Mouse (Mus musculus) kidney, postnatal 10 days (tissue): ENCODE measurements at regions not wholly inside any gene's neighbourhood (a gene's known extent, or its start where the extent isn't known, plus 50 kb on each side); places are given as distances from the start of the nearest gene placed in this dataset.
"Not testable (repeated sequence)": the region's sequence is repeated elsewhere in the genome, so short reads cannot be mapped to it uniquely, and the experiment has no call there.

Source experiments
- DNase-seq: peaks from one replicate; pipeline ENCODE4 v3.0.0; 2021; ENCODE audit warnings: mixed read lengths

GRCm38 (mm10) chr12:16370061-16370460 is 240.7 kb downstream of the Lpin1 start:
- DNase-seq, result no peak

- no peak for DNase-seq
These were observed 248.4 kb downstream of the Lpin1 start for GRCm38 (mm10) chr12:16362341-16362740.

- no peak for DNase-seq
These were observed 251.9 kb downstream of the Lpin1 start for GRCm38 (mm10) chr12:16358831-16359230.

- DNase-seq, result no peak
These were observed 256.1 kb downstream of the Lpin1 start for GRCm38 (mm10) chr12:16354711-16355110.

GRCm38 (mm10) chr12:16351751-16352150 is 259.0 kb downstream of the Lpin1 start:
- no peak for DNase-seq

- no peak for DNase-seq
These were observed 261.5 kb downstream of the Lpin1 start for GRCm38 (mm10) chr12:16349310-16349709.

GRCm38 (mm10) chr12:16344021-16344420 is 266.7 kb downstream of the Lpin1 start:
- no peak for DNase-seq

GRCm38 (mm10) chr12:16342030-16342429 is 268.7 kb downstream of the Lpin1 start:
- DNase-seq, result not testable (repeated sequence)

- DNase-seq, result no peak
These were observed 279.3 kb downstream of the Lpin1 start for GRCm38 (mm10) chr12:16331456-16331855.

- DNase-seq, result no peak
These were observed 281.6 kb downstream of the Lpin1 start for GRCm38 (mm10) chr12:16329129-16329528.

GRCm38 (mm10) chr12:16320536-16321402 is 290.0 kb downstream of the Lpin1 start:
- DNase-seq, result no peak

- DNase-seq, result no peak
These were observed 302.7 kb downstream of the Lpin1 start for GRCm38 (mm10) chr12:16308101-16308500.

GRCm38 (mm10) chr12:16304701-16305377 is 305.9 kb downstream of the Lpin1 start:
- no peak for DNase-seq

GRCm38 (mm10) chr12:16285061-16285460 is 325.7 kb downstream of the Lpin1 start:
- DNase-seq, result no peak

- DNase-seq, result no peak
These were observed 331.6 kb downstream of the Lpin1 start for GRCm38 (mm10) chr12:16279146-16279545.

- peak; percentile 19 for DNase-seq
These were observed 333.0 kb downstream of the Lpin1 start for GRCm38 (mm10) chr12:16277567-16278332.

GRCm38 (mm10) chr12:16277144-16277543 is 333.6 kb downstream of the Lpin1 start:
- DNase-seq, result no peak

GRCm38 (mm10) chr12:16276301-16276700 is 334.5 kb downstream of the Lpin1 start:
- DNase-seq, result no peak

GRCm38 (mm10) chr12:16272441-16272840 is 338.3 kb downstream of the Lpin1 start:
- no peak for DNase-seq

GRCm38 (mm10) chr12:16270876-16271275 is 339.9 kb downstream of the Lpin1 start:
- no peak for DNase-seq

- DNase-seq, result no peak
These were observed 341.1 kb downstream of the Lpin1 start for GRCm38 (mm10) chr12:16269706-16270105.

- DNase-seq, result no peak
These were observed 342.1 kb downstream of the Lpin1 start for GRCm38 (mm10) chr12:16268621-16269165.

GRCm38 (mm10) chr12:16261465-16261864 is 349.3 kb downstream of the Lpin1 start:
- DNase-seq, result no peak
